Mouse (Mus musculus) liver, adult 2 months (tissue): ENCODE results near the gene Trim16.

Experiments used
- CTCF ChIP-seq: fragments of 200-500 bp; IDR thresholded peaks from 2 replicates; pipeline ENCODE4 v1.5.1; 2011; ENCODE audit warnings: low read depth, low read length, control low read depth
- POLR2A ChIP-seq: fragments of 200-500 bp; IDR thresholded peaks from 2 replicates; pipeline ENCODE4 v1.6.1; 2011; ENCODE audit warnings: low read length, control low read depth; ENCODE audit not compliant: insufficient read depth; ENCODE audit errors: extremely low read depth

GRCm38 (mm10) chr11:62825222-62826105 is 5.4 kb downstream of the Trim16 start:
- no peak for TF ChIP-seq CTCF
- TF ChIP-seq POLR2A, result no peak
